Comparison of ENCODE assay signal across 8 mouse cellular contexts in genomic region chr4:40844811-40845751, GRCm38 (mm10). TPM values are rescaled to one million over a fixed set of nuclear protein-coding genes. Genes with fewer than 3 reads are reported as not detected.
DNase-seq lines count a peak whose midpoint lies in the region; ATAC-seq lines count a peak whose summit lies in the region.

No protein-coding gene starts in this region.

- H3K27ac ChIP-seq in neural tube, embryonic 11.5 days (ENCODE audit: low read depth, low read length), result peak overlapping the region; percentile 34; the same call in 1 of the 2 replicates
- peak overlapping the region; percentile 89 for H3K27ac ChIP-seq in heart, embryonic 15.5 days

- DNase-seq in neural tube, embryonic 11.5 days (ENCODE audit: low spot score), result no peak
- DNase-seq in neural tube, embryonic 10.5 days (ENCODE audit: extremely low spot score, low spot score), result no peak
- peak; percentile 75 to 88 for DNase-seq in kidney, postnatal 36 days
- DNase-seq in left cerebral cortex, adult 9 months (ENCODE audit: low spot score in 2 of 2), result no peak

- no peak overlapping the region for H3K4me3 ChIP-seq in neural tube, embryonic 11.5 days (ENCODE audit: low read depth, low read length)
- no peak overlapping the region for H3K4me3 ChIP-seq in heart, embryonic 15.5 days

- peaks cover 3% of the 10 kb centered on the region; the same call in 1 of the 2 replicates for H3K4me1 ChIP-seq in neural tube, embryonic 11.5 days (ENCODE audit: control insufficient read depth, insufficient read depth, low read length)
- peaks cover 95% of the 10 kb centered on the region for H3K4me1 ChIP-seq in heart, embryonic 15.5 days (replicated peaks)

- H3K4me2 ChIP-seq in neural tube, embryonic 11.5 days (ENCODE audit: low read depth), result no peak overlapping the region
- peak overlapping the region; percentile 14 for H3K4me2 ChIP-seq in heart, embryonic 15.5 days

- H3K9ac ChIP-seq in neural tube, embryonic 11.5 days (ENCODE audit: low read length), result no peak overlapping the region
- no peak overlapping the region for H3K9ac ChIP-seq in heart, embryonic 15.5 days

- no peaks in the 10 kb centered on the region for H3K36me3 ChIP-seq in neural tube, embryonic 11.5 days (ENCODE audit: control insufficient read depth, insufficient read depth, low read length)
- H3K36me3 ChIP-seq in heart, embryonic 15.5 days, result no peaks in the 10 kb centered on the region

- no peaks in the 10 kb centered on the region for H3K27me3 ChIP-seq in neural tube, embryonic 11.5 days (ENCODE audit: control insufficient read depth, insufficient read depth, low read length)
- no peaks in the 10 kb centered on the region for H3K27me3 ChIP-seq in heart, embryonic 15.5 days

- WGBS in neural tube, embryonic 11.5 days, result 73% methylated on average over 12 of the region's 12 CpGs
- WGBS in heart, embryonic 15.5 days, result 24% methylated on average over 12 of the region's 12 CpGs

- H3K9me3 ChIP-seq in neural tube, embryonic 11.5 days (ENCODE audit: control insufficient read depth, low read length), result no peaks in the 10 kb centered on the region
- no peaks in the 10 kb centered on the region for H3K9me3 ChIP-seq in heart, embryonic 15.5 days (replicated peaks)

- ATAC-seq in neural tube, embryonic 11.5 days (ENCODE audit: insufficient read depth, low FRiP score, low TSS enrichment), result no peak
- peak; percentile 19 for ATAC-seq in common myeloid progenitor, adult 5-6 weeks (replicated peaks; ENCODE audit: low read depth, poor library complexity, severe bottlenecking)
- ATAC-seq in heart, embryonic 15.5 days (replicated peaks; ENCODE audit: insufficient number of reproducible peaks, insufficient read depth, low FRiP score, low read depth), result peak; percentile 50
- peak; percentile 34 for ATAC-seq in megakaryocyte progenitor cell, adult 5-6 weeks (replicated peaks; ENCODE audit: poor library complexity)
- ATAC-seq in megakaryocyte-erythroid progenitor cell, adult 5-6 weeks (replicated peaks; ENCODE audit: low FRiP score, low TSS enrichment, poor library complexity, severe bottlenecking), result no peak

RNA-seq across cellular contexts. Expression of gene B4galt1, which starts 8.7 kb away (rescaled TPM):
- 20.0 and 21.2 TPM in 2 replicates for polyA plus RNA-seq in neural tube, embryonic 11.5 days (2014; fragmentation: Nextera tagmentation; extraction: Ambion mirVana)
- 27.0 and 34.7 TPM in 2 replicates for total RNA-seq in common myeloid progenitor, adult 5-6 weeks (2017)
- polyA plus RNA-seq in heart, embryonic 15.5 days (2015; fragmentation: Nextera tagmentation; extraction: Ambion mirVana), result 53.7 and 59.5 TPM in 2 replicates
- 69.8 and 71.5 TPM in 2 replicates for total RNA-seq in megakaryocyte progenitor cell, adult 5-6 weeks (2015)
- total RNA-seq in megakaryocyte progenitor cell, adult 5-6 weeks (2017), result 41.2 and 46.5 TPM in 2 replicates
- 30.8 and 35.1 TPM in 2 replicates for total RNA-seq in megakaryocyte-erythroid progenitor cell, adult 5-6 weeks (2014; fragmentation: Nextera tagmentation)
- total RNA-seq in megakaryocyte-erythroid progenitor cell, adult 5-6 weeks (2017), result 14.4 and 20.5 TPM in 2 replicates

Comparison
In these comparisons a context has a peak if more than half of its experiments do, and no peak if none do; other contexts are left out.
1. ATAC-seq: peak in common myeloid progenitor, adult 5-6 weeks (single experiment), heart, embryonic 15.5 days (single experiment) and megakaryocyte progenitor cell, adult 5-6 weeks (single experiment); none in neural tube, embryonic 11.5 days (single experiment) and megakaryocyte-erythroid progenitor cell, adult 5-6 weeks (single experiment).
2. DNase-seq: peak in kidney, postnatal 36 days (2 of 2); none in neural tube, embryonic 11.5 days (single experiment), neural tube, embryonic 10.5 days (single experiment) and left cerebral cortex, adult 9 months (0 of 2).